Mouse (Mus musculus): Measurements from ENCODE around the gene Kifc1.

Gene Kifc1

DNA sequence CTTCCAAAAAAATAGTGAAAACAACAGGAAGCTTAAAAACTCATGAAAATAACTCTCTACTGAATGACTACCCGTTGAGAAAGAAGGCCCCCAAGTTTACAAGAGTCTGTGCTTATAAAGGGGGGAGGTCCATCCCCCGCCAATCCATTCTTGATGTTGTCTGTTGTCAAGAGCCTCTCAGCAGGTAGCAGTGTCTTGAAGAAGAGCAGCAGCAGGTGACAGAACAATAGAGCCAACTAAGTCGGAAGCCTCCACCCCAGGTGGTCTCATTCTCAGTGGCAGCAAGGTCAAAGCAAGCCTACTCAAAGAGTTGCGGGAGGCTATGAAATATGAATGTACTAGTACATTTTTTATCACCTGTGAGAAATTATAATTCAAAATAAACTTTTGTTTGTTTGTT is 32.6 kb downstream of the Kifc1 start:
- DNase-seq (ENCODE audit: extremely low read depth, low read depth) = no peak

DNA sequence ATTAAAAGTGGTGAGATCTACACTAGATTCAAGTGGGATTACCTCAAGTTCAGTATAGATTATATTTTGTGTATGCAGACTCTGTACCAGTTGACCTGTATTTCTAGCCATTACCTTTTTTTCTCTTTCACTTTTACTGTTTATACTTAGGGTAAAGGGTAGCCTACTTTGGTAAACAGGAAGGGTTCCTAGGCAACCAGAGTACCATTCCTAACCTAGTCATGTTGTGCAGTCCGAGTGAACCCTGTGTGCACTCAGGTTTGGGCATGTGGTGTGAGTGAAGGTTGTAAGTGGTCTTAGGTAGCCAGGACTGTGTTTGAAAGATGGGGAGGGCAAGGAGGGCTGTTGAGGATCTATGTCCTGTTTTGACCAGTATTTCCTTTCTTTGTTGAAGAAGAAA is 39.1 kb downstream of the Kifc1 start:
- DNase-seq (ENCODE audit: extremely low read depth, low read depth) = no peak

DNA sequence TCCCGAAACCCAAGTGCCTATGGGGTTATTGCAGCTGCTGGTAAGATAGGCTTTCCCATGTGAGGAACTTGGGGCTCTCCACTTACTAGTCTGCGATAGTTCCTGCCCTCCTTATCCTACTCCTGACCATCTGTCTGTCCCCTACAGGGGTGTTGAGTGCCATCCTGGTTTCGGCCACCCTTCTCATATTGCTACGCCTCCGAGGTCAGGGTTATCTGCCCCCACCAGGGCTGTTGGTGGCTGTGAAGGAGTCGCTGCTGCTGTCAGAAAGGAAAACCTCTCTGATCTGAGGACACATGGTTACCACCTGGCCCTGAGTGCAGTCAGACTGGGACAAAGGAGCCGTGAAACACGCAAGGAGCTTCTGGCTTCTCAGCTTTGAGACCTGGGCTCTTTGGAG is 42.3 kb downstream of the Kifc1 start:
- DNase-seq (ENCODE audit: extremely low read depth, low read depth) = no peak

GRCm38 (mm10) chr17:33844196-33844595 is 46.3 kb downstream of the Kifc1 start:
- DNase-seq (ENCODE audit: extremely low read depth, low read depth) = no peak

DNA sequence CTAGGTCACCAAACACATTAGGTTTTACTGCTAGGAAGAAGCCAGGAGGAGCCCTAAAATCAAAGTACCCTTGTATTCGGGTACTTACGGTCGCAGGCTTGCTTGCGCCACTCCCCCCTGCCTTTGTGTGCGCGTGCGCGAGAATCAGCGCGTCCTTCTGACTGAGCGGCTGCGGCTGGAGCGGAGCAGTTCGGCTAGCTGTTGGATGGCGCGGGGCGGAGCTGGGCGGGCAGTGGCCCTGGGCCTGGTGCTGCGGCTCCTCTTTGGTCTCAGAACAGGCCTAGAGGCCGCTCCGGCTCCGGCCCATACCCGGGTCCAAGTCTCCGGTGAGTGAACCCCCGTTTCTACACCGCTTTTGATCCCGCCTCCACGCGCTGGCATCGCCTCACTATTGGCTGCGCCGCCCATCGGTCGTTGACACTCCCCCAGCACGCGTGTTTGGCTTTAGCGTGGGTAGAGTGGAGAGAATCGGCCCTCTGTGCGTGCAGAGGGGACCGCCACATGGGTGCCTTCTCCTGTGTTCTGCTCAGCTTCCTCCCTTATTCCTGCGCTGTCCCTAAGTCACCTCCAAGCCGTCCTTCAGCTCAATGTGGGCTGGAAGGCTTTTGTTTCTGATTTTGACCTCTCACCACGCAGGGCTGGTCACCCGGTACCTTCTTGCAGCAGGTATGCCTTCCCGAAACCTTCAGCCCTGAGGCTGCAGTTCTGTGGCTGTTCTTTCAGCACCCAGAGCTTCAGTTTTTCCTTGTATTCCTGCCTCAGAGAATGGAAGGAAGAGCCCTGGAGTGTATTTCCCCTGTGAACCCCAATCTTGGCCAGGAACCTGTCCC is 47.3 kb downstream of the Kifc1 start, which contains the start of gene Cd320:
Gene Cd320 (plus strand): TSS at position 126 of the 830 bp plus-strand sequence.
- DNase-seq (ENCODE audit: extremely low read depth, low read depth) = peak; percentile 79

GRCm38 (mm10) chr17:33829561-33829960 is 60.9 kb downstream of the Kifc1 start:
- no peak for DNase-seq (ENCODE audit: extremely low read depth, low read depth)

GRCm38 (mm10) chr17:33828892-33829291 is 61.6 kb downstream of the Kifc1 start:
- no peak for DNase-seq (ENCODE audit: extremely low read depth, low read depth)

DNA sequence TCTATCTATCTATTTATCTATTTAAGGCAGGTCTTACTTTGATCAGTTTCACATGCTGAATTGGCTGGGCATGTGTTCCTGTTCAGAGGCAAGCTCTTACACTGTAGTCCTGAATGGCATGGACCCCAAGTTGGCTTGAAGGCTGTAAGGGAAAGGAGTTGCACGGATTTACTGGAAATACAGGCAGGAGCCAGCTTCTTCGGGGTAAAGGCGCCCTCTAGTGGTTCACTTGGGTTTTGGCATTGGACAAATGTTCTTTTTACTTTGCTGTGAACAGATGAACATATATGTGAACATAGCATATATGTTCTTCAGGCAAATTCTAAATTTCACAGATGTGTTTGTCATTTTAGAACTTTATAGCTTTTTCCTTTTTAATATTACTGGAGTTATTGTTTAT is 63.6 kb downstream of the Kifc1 start:
- DNase-seq (ENCODE audit: extremely low read depth, low read depth) = peak; percentile 54
